Mouse (Mus musculus) ES-E14 (cell line): ENCODE data around the gene Dvl3.

Experiments used
- CHD2 ChIP-seq: IDR thresholded peaks from 2 replicates; pipeline ENCODE4 v1.6.1; 2014; ENCODE audit warnings: mild to moderate bottlenecking, low read depth, low read length, inconsistent platforms
- HCFC1 ChIP-seq: IDR thresholded peaks from 2 replicates; pipeline ENCODE4 v1.6.1; 2012; ENCODE audit warnings: low read length, inconsistent platforms, borderline replicate concordance; ENCODE audit not compliant: insufficient read depth
- MAFK ChIP-seq: IDR thresholded peaks from 2 replicates; pipeline ENCODE4 v1.6.1; 2014; ENCODE audit warnings: mild to moderate bottlenecking, low read depth, low read length, inconsistent platforms; ENCODE audit not compliant: insufficient read depth
- ZC3H11A ChIP-seq: IDR thresholded peaks from 2 replicates; pipeline ENCODE4 v1.6.1; 2012; ENCODE audit warnings: low read depth, mild to moderate bottlenecking, inconsistent platforms, low read length, borderline replicate concordance
- ZNF384 ChIP-seq: IDR thresholded peaks from 2 replicates; pipeline ENCODE4 v1.6.1; 2012; ENCODE audit warnings: low read depth, low read length, inconsistent platforms

DNA sequence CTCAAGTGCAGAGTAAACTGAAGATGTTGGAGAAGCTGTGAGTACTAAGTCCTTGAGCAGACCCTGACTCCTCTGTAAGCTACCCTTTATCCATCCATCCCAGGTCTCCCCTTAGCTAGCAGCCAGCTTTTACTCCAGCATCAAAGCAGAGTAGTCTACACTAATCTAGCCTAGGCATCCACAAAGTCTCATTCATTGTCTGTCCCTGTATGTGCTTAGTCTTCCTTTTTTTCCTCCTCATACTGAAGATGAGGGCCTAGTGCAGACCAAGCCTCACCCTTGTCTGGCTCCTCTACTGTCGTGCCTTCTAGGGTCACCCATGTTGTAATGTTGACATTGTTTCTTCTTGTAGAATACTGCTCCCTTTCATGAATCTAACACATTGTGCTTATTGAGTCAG is 35.8 kb downstream of the Dvl3 start:
- TF ChIP-seq HCFC1 (no peak), ZC3H11A (no peak), CHD2 (no peak), ZNF384 (no peak), MAFK (no peak)
